Mouse (Mus musculus) myocyte (in vitro differentiated cells): Measurements from ENCODE around the gene Dcbld2.

Source experiments
- E2F4 ChIP-seq: IDR thresholded peaks from one replicate; pipeline ENCODE4 v1.6.1; 2011; ENCODE audit warnings: mild to moderate bottlenecking, control low read depth, moderate library complexity; ENCODE audit not compliant: insufficient read depth
- MAX ChIP-seq: IDR thresholded peaks from one replicate; pipeline ENCODE4 v1.6.1; 2011; ENCODE audit warnings: low read depth, mild to moderate bottlenecking, control low read depth
- MYOD1 ChIP-seq, 3 experiments: IDR thresholded peaks; one replicate each; pipeline ENCODE4 v1.6.1; 2011; ENCODE audit warnings: control low read depth in 2 of 3, low read depth in 2 of 3, mild to moderate bottlenecking in 2 of 3, moderate library complexity in 1 of 3; ENCODE audit not compliant: insufficient read length in 2 of 3, control insufficient read depth in 1 of 3
- MYOG ChIP-seq, 3 experiments: IDR thresholded peaks; one replicate each; pipeline ENCODE4 v1.6.1; 2011; ENCODE audit warnings: control low read depth in 2 of 3, low read depth in 2 of 3, mild to moderate bottlenecking in 2 of 3; ENCODE audit not compliant: insufficient read length in 2 of 3, control insufficient read depth in 1 of 3, insufficient read depth in 1 of 3
- POLR2A ChIP-seq: IDR thresholded peaks from one replicate; pipeline ENCODE4 v1.6.1; 2011; ENCODE audit warnings: low read depth, mild to moderate bottlenecking, control low read depth, moderate library complexity; ENCODE audit not compliant: insufficient read length
- POLR2AphosphoS2 ChIP-seq: IDR thresholded peaks from one replicate; pipeline ENCODE4 v1.6.1; 2011; ENCODE audit warnings: low read depth, control low read depth; ENCODE audit not compliant: insufficient read length
- REST ChIP-seq: IDR thresholded peaks from one replicate; pipeline ENCODE4 v1.6.1; 2011; ENCODE audit warnings: mild to moderate bottlenecking, control low read depth, moderate library complexity; ENCODE audit not compliant: insufficient read depth, insufficient read length
- SRF ChIP-seq: IDR thresholded peaks from one replicate; pipeline ENCODE4 v1.6.1; 2011; ENCODE audit warnings: low read depth; ENCODE audit not compliant: control insufficient read depth, insufficient read length
- TCF12 ChIP-seq: IDR thresholded peaks from one replicate; pipeline ENCODE4 v1.6.1; 2011; ENCODE audit warnings: mild to moderate bottlenecking, control low read depth; ENCODE audit not compliant: poor library complexity, insufficient read depth, severe bottlenecking
- USF1 ChIP-seq: IDR thresholded peaks from one replicate; pipeline ENCODE4 v1.6.1; 2011; ENCODE audit warnings: low read depth, mild to moderate bottlenecking, control low read depth, moderate library complexity

GRCm38 (mm10) chr16:58393036-58393435 is 15.2 kb upstream of the Dcbld2 start:
- TF ChIP-seq MAX = no peak
- no peak for TF ChIP-seq POLR2A
- no peak for TF ChIP-seq SRF
- TF ChIP-seq USF1 = no peak
- TF ChIP-seq TCF12 = no peak
- no peak for TF ChIP-seq E2F4
- no peak for TF ChIP-seq POLR2AphosphoS2
- no peak for TF ChIP-seq MYOD1 (IDR thresholded peaks at IDR 0.05; ENCODE audit: control insufficient read depth in 1 of 3, insufficient read length in 2 of 3, low read depth in 2 of 3)
- no peak for TF ChIP-seq MYOG (IDR thresholded peaks at IDR 0.05; ENCODE audit: control insufficient read depth in 1 of 3, insufficient read depth in 1 of 3, insufficient read length in 2 of 3, low read depth in 2 of 3)
- no peak for TF ChIP-seq REST
